Mouse (Mus musculus) neural tube, embryonic 12.5 days (tissue): Measurements from ENCODE around the gene Ache. TPM values are rescaled to one million over a fixed set of nuclear protein-coding genes. Genes with fewer than 3 reads are reported as not detected.
A peak's percentile ranks its signal among the peaks of the same experiment; 100 is the strongest.

Source experiments
- ATAC-seq: fragments of 200-750 bp; cut with Nextera tagmentation; 2 replicates; pipeline ENCODE4 v1.8.0; 2017; ENCODE audit warnings: low read depth, mild to moderate bottlenecking, moderate TSS enrichment, moderate library complexity; ENCODE audit not compliant: low FRiP score
- H3K27ac ChIP-seq: fragments of 300-500 bp; sonication (generic); 2 replicates; pipeline ENCODE4 v1.5.1; 2016
- H3K27me3 ChIP-seq: fragments of 300-500 bp; sonication (generic); replicated peaks from 2 replicates; pipeline ENCODE4 v1.6.1; 2016; ENCODE audit warnings: mild to moderate bottlenecking
- H3K36me3 ChIP-seq: fragments of 300-500 bp; sonication (generic); 2 replicates; pipeline ENCODE4 v1.6.1; 2016; ENCODE audit warnings: mild to moderate bottlenecking
- H3K4me1 ChIP-seq: fragments of 300-500 bp; sonication (generic); 2 replicates; pipeline ENCODE4 v1.6.1; 2016
- H3K4me2 ChIP-seq: fragments of 300-500 bp; sonication (generic); replicated peaks from 2 replicates; pipeline ENCODE4 v1.6.1; 2016; ENCODE audit warnings: mild to moderate bottlenecking
- H3K4me3 ChIP-seq: fragments of 300-500 bp; sonication (generic); 2 replicates; pipeline ENCODE4 v1.5.1; 2016
- H3K9ac ChIP-seq: fragments of 300-500 bp; sonication (generic); 2 replicates; pipeline ENCODE4 v1.6.1; 2016; ENCODE audit warnings: mild to moderate bottlenecking
- H3K9me3 ChIP-seq: fragments of 300-500 bp; sonication (generic); 2 replicates; pipeline ENCODE4 v1.6.1; 2016; ENCODE audit warnings: mild to moderate bottlenecking
- WGBS: fragments of 180-500 bp; shearing (Covaris S2); methylation state at CpG from one replicate; pipeline ENCODE4 v1.1.7; 2016; 5-methylcytosine and 5-hydroxymethylcytosine counted together
- polyA plus RNA-seq: library from polyadenylated mRNA; unstranded; fragments of >200 nt; fragmentation: Nextera tagmentation; extraction: Ambion mirVana; gene quantifications from 2 replicates; pipeline ENCODE4 v1.2.1, GENCODE M21; 2016

Gene Ache
- polyA plus RNA-seq, 1 experiment from 2014 or later, result 23.5 TPM

DNA sequence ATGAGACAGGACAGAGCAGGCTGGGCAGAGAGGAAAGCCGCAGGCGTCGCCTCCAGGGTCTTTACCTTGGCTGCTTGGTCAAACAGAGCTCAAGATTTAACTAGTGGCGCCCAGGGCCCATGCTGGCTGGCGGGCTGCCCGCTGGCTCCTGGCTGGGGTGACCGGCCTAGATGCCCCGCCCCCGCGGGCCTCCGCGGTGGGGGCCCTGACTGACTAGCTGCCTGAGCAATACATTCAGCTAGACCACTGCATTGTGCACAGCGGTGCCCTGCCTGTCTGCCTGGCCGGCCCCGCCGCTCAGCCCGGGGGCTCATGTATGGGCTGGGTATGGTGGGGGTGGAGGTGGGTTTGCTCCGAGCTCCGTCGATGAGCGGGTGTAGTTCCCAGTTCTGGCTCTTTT, 13.9 kb downstream of the Ache start:
- no peak for ATAC-seq

GRCm38 (mm10) chr5:137303609-137304008, 16.3 kb downstream of the Ache start:
- Histone ChIP-seq H3K9ac (no peak overlapping the region), H3K4me1 (peaks cover 24% of the 10 kb centered on the region), H3K9me3 (no peaks in the 10 kb centered on the region), H3K4me3 (no peak overlapping the region), H3K36me3 (peaks cover 53% of the 10 kb centered on the region), H3K27ac (no peak overlapping the region), H3K27me3 (no peaks in the 10 kb centered on the region), H3K4me2 (no peak overlapping the region)
- no peak for ATAC-seq
- 92% methylated on average over 4 of the region's 4 CpGs for WGBS

More for the DNA sequence above, 13.9 kb downstream of the Ache start:
- H3K27ac ChIP-seq, result no peak overlapping the region
- H3K9ac ChIP-seq, result no peak overlapping the region
- peaks cover 23% of the 10 kb centered on the region for H3K4me1 ChIP-seq
- no peak overlapping the region for H3K4me2 ChIP-seq
- no peaks in the 10 kb centered on the region for H3K27me3 ChIP-seq
- 77% methylated on average over 21 of the region's 21 CpGs for WGBS
- no peaks in the 10 kb centered on the region for H3K9me3 ChIP-seq
- H3K4me3 ChIP-seq, result no peak overlapping the region
- H3K36me3 ChIP-seq, result peaks cover 76% of the 10 kb centered on the region

GRCm38 (mm10) chr5:137304165-137304564, 16.8 kb downstream of the Ache start:
- Histone ChIP-seq H3K9me3 (no peaks in the 10 kb centered on the region), H3K9ac (no peak overlapping the region), H3K36me3 (peaks cover 53% of the 10 kb centered on the region), H3K4me2 (peak overlapping the region; percentile 75), H3K27ac (no peak overlapping the region), H3K27me3 (no peaks in the 10 kb centered on the region), H3K4me3 (no peak overlapping the region), H3K4me1 (peaks cover 24% of the 10 kb centered on the region)
- ATAC-seq, result no peak
- 80% methylated on average over 3 of the region's 3 CpGs for WGBS

DNA sequence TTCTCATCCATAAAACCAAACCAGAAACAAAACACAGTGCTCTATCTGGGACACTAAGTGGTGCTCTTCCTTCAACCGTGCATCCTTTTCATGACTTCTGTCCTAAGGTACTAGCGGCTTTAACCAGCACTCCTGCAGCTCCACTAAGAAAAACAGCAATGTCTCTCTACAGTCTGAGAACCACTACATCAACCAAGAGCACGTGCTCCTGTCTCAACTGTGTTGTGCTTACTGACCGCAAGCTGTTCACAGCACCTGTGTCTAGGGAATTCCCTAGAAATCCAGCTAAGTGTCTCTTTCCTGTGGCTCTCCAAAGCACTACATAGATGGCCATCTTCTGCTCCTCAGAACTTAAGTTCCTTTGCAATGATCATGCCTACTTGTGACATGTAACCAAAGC, 17.5 kb downstream of the Ache start:
- peak overlapping the region; percentile 75 for H3K4me2 ChIP-seq
- 19% methylated on average over 4 of the region's 4 CpGs for WGBS
- peak overlapping the region; percentile 66 for H3K4me3 ChIP-seq
- H3K27me3 ChIP-seq, result no peaks in the 10 kb centered on the region
- no peaks in the 10 kb centered on the region for H3K9me3 ChIP-seq
- no peak overlapping the region for H3K27ac ChIP-seq
- H3K9ac ChIP-seq, result peak overlapping the region; percentile 40; the same call in 1 of the 2 replicates
- peaks cover 24% of the 10 kb centered on the region for H3K4me1 ChIP-seq
- no peak for ATAC-seq
- H3K36me3 ChIP-seq, result peaks cover 53% of the 10 kb centered on the region

- H3K27me3 ChIP-seq, result no peaks in the 10 kb centered on the region
- no peaks in the 10 kb centered on the region for H3K9me3 ChIP-seq
- no peak for ATAC-seq
- H3K4me2 ChIP-seq, result peak overlapping the region; percentile 75
- peak overlapping the region; percentile 66 for H3K4me3 ChIP-seq
- 27% methylated on average over 3 of the region's 3 CpGs for WGBS
- peaks cover 52% of the 10 kb centered on the region for H3K36me3 ChIP-seq
- H3K4me1 ChIP-seq, result peaks cover 24% of the 10 kb centered on the region
- H3K27ac ChIP-seq, result no peak overlapping the region
- H3K9ac ChIP-seq, result peak overlapping the region; percentile 81; the same call in 1 of the 2 replicates
These were observed 18.5 kb downstream of the Ache start for GRCm38 (mm10) chr5:137305822-137306221.

GRCm38 (mm10) chr5:137306439-137307005, 19.2 kb downstream of the Ache start:
- Histone ChIP-seq H3K9me3 (no peaks in the 10 kb centered on the region), H3K4me3 (peak overlapping the region; percentile 66), H3K9ac (peak overlapping the region; percentile 81), H3K36me3 (peaks cover 46% of the 10 kb centered on the region), H3K4me2 (peak overlapping the region; percentile 75), H3K27me3 (no peaks in the 10 kb centered on the region), H3K27ac (peak overlapping the region; percentile 87; the same call in 1 of the 2 replicates), H3K4me1 (peaks cover 24% of the 10 kb centered on the region)
- WGBS, result 16% methylated on average over 12 of the region's 12 CpGs
- no peak for ATAC-seq

DNA sequence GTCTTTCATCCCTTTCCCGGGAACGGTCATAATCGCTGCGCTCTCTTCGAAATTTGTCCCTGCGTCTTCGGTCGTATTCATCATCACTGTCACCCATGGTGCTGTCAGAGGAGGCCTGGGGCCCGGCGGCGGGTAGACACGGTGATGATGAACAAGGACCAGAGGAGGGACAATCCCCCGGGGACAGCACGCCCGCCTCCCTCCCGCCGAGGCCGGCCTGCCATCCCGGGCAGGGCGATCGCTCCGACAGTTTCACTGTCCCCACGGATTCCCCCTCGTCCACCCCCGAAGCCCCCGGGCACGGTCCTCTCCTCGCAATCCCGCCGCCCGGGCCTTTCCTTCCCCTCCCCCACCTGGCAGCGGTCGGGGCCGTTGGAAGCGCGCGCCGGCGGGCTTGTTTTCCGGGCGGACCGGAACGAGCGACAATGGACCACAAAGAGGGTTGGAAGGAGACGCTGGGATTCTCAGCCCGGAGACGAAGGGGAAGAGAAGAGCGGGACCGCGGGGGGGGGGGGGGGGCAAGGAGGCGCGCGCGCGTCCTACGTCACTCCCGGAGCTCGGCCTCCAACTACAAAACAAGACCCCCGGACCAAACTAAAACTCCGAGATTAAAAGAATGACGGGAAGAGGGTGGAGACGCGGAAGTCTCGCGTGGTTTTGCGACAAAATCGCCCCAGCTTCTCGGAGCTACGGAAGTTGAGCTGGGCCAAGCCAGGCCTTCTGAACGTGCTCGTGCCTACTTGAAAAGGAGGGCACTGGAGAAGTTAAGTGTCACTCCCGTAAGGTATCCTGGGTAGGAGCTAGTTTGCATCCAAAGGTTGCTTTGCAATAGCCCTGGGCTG, 20.0 kb downstream of the Ache start, which contains the start of gene Srrt:
TSS of gene Srrt (minus strand) at position 604 of the 842 bp plus-strand sequence.
- Histone ChIP-seq H3K9me3 (no peaks in the 10 kb centered on the region), H3K36me3 (peaks cover 41% of the 10 kb centered on the region), H3K9ac (peak within 1 kb of the TSS; percentile 81), H3K27me3 (no peaks in the 10 kb centered on the region), H3K4me2 (peak within 1 kb of the TSS; percentile 75), H3K4me3 (peak within 1 kb of the TSS; percentile 66), H3K27ac (peak within 1 kb of the TSS; percentile 87), H3K4me1 (peaks cover 24% of the 10 kb centered on the region)
- under 1% methylated on average over 62 of the region's 72 CpGs for WGBS
- peak; percentile 89 for ATAC-seq

DNA sequence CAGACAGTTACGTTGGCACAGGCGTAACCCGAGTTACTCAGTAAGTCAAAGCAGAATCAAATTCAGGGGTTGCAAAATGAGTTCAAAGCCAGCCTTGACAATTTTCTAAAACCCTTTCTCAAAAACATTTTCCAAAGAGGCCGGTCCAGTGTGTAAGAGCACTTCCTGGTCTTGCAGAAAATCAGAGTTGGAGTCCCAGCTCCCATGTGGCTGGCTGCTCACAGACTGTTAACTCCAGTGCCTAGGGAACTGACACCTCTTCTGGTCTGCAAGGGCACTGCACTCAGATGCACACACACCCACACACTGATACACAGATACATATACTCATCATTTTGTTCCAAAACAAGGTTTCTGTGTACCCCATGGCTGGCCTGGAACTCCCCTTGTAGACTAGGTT, 21.0 kb downstream of the Ache start:
- ATAC-seq, result no peak
- peak overlapping the region; percentile 81; the same call in 1 of the 2 replicates for H3K9ac ChIP-seq
- no peaks in the 10 kb centered on the region for H3K9me3 ChIP-seq
- WGBS, result 97% methylated on average over 4 of the region's 4 CpGs
- H3K4me2 ChIP-seq, result peak overlapping the region; percentile 75
- no peaks in the 10 kb centered on the region for H3K27me3 ChIP-seq
- no peak overlapping the region for H3K4me3 ChIP-seq
- H3K27ac ChIP-seq, result peak overlapping the region; percentile 67; the same call in 1 of the 2 replicates
- peaks cover 31% of the 10 kb centered on the region for H3K36me3 ChIP-seq
- H3K4me1 ChIP-seq, result peaks cover 35% of the 10 kb centered on the region

DNA sequence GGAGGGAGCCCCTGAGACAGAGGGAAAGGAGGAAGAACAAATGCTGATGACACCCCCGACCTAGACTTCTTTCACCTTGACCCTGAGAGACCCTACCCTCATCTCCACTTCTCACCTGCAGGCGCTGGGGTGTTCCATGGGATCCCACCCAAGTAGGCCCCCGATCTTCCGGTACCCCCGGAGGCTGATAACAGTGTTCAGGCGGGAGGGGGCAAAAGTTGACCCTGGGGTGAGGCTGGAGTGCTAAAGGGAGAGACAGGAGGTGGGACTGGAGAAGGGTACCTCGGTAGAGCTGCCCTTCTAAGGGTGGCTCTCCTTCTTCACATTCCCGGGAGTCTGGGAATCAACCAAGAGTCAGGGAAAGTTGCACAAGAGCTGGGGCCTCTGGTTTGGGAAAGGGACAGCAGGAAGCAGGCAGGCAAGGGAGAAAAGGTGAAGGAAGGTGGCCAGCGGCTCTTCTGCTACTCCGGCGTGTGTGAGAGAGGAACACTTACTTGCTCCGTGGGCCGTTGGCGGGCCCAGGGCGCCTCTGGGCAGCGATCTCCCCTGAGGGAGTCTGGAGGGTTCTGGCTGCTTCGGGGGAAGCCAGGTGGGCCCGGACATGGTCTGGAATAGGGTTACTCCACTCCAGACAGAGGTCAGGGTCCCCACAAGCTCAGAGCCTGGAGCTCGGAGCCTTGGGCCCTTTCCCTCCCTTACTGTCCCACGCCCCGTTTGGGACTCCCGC, 26.3 kb downstream of the Ache start:
- peaks cover 42% of the 10 kb centered on the region for H3K36me3 ChIP-seq
- peak; percentile 36 for ATAC-seq
- WGBS, result 2% methylated on average over 22 of the region's 22 CpGs

DNA sequence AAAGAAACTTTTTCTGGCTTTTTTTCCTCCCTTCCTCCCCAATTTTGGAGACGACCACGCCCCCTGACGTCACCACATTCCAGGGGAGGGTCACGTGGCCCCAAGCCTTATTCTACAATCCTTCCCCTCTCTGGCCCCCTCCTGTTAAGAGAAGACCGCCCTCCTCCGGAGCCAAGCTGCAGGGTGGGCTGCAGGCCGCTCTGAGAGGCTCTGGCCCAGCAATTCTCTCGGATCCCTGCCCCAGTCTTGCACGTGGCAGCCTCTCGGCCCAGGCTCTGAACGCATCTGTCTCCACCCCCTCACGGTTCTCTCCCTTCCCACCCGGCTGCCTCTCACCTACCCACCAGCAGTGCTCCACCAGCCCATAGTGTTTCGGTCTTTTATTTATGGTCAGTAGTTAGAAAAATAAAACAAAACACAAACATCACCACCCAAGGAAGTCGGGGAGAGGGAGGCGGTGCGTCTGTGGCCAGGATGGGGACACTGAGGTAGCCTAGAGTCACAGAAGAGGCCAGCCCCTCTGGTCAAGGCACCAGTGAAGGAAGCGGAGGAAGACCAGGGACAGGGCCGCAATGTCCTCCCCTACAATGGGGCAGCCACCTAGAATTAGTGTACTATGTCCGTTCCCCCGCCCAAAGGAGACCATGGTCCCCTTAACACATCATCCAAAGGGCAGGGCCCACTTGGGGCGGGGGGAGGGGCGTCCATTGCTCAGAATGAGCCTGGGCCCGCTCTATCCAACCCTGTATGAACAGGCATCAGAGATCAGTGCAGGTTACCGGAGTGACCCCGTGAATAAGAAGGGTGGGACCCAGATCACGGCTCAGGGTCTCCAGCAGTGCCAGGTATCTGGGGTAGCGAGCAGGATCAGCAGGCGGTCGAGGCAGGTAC, 27.1 kb downstream of the Ache start, which contains the start of gene Trip6:
TSS of gene Trip6 (minus strand) at position 212 of the 891 bp plus-strand sequence.
- 15% methylated on average over 30 of the region's 30 CpGs for WGBS
- Histone ChIP-seq H3K9ac (peak within 1 kb of the TSS; percentile 69), H3K4me3 (peak within 1 kb of the TSS; percentile 45), H3K36me3 (peaks cover 40% of the 10 kb centered on the region), H3K27me3 (no peaks in the 10 kb centered on the region), H3K4me2 (peak within 1 kb of the TSS; percentile 71), H3K4me1 (peaks cover 33% of the 10 kb centered on the region), H3K27ac (peak within 1 kb of the TSS; percentile 42; the same call in 1 of the 2 replicates), H3K9me3 (no peaks in the 10 kb centered on the region)
- peak; percentile 75 for ATAC-seq

More for the DNA sequence above, 26.3 kb downstream of the Ache start:
- Histone ChIP-seq H3K9ac (peak overlapping the region; percentile 69), H3K4me2 (peak overlapping the region; percentile 71), H3K9me3 (no peaks in the 10 kb centered on the region), H3K27me3 (no peaks in the 10 kb centered on the region), H3K27ac (no peak overlapping the region), H3K4me1 (peaks cover 33% of the 10 kb centered on the region), H3K4me3 (peak overlapping the region; percentile 45)
